ENCODE assay signal across 10 mouse cellular contexts in the genomic region with DNA sequence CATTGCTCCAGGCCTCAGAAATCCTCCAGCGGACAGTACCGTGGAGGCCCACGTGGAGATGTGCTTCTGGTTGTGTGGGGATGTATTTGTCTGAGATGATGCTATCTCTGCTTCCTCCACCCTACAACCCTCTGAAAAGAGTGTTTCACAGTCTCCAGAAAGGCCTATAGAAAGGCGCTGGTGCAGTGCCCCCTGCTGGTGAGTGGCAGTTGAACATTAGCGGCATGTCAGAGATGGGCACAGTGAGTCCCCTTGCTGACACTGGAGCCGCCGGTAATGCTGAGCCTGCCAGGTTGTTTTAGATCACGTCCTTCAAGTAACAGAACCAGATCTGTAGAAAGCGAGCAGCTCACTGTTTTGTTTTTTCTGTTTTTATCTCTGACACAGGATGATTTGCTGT.
A peak's percentile ranks its signal among the peaks of the same experiment; 100 is the strongest.
DNase-seq lines count a peak whose midpoint lies in the region; ATAC-seq and TF ChIP-seq lines count a peak whose summit lies in the region.
"Had no signal": no experiment of that assay in that cellular context is flagged by ENCODE, and none has a peak within 500 bp of the region (broad histone marks: within the 10 kb centered on the region; RNA-seq: fewer than 3 reads in every experiment).

No protein-coding gene starts in this region.

- TF ChIP-seq CTCF in intestine, postnatal 0 days (IDR thresholded peaks at IDR 0.05; ENCODE audit: low read depth): peak; percentile 56
- TF ChIP-seq CTCF in thymus, adult 2 months (IDR thresholded peaks at IDR 0.05; ENCODE audit: borderline replicate concordance, control insufficient read depth, extremely low read depth, insufficient read depth, low read length, poor library complexity): no peak

- H3K9me3 ChIP-seq in intestine, postnatal 0 days (ENCODE audit: control insufficient read depth): no peaks in the 10 kb centered on the region
- H3K9me3 ChIP-seq in intestine, embryonic 15.5 days: no peaks in the 10 kb centered on the region; the same call in 1 of the 2 replicates
- H3K9me3 ChIP-seq: embryonic facial prominence, embryonic 12.5 days had no signal

- TF ChIP-seq POLR2A in thymus, adult 2 months (IDR thresholded peaks at IDR 0.05; ENCODE audit: control insufficient read depth, extremely low read depth, insufficient read depth, low read length, poor library complexity): no peak

- no peak overlapping the region for H3K4me3 ChIP-seq in intestine, postnatal 0 days (ENCODE audit: low read depth, low read length)
- H3K4me3 ChIP-seq in intestine, embryonic 15.5 days (replicated peaks): no peak overlapping the region
- no peak overlapping the region for H3K4me3 ChIP-seq in thymus, adult 2 months (ENCODE audit: control insufficient read depth, insufficient read depth, low read length)
- H3K4me3 ChIP-seq: embryonic facial prominence, embryonic 12.5 days had no signal

- no peak overlapping the region for H3K4me2 ChIP-seq in intestine, postnatal 0 days (replicated peaks; ENCODE audit: low read depth)
- no peak overlapping the region for H3K4me2 ChIP-seq in intestine, embryonic 15.5 days (replicated peaks)
- H3K4me2 ChIP-seq: embryonic facial prominence, embryonic 12.5 days had no signal

- no peaks in the 10 kb centered on the region for H3K27me3 ChIP-seq in intestine, postnatal 0 days (replicated peaks; ENCODE audit: control insufficient read depth, insufficient read depth, low read length)
- no peaks in the 10 kb centered on the region for H3K27me3 ChIP-seq in intestine, embryonic 15.5 days (replicated peaks)
- H3K27me3 ChIP-seq in thymus, adult 2 months (ENCODE audit: control insufficient read depth, insufficient read depth, low read length): no peaks in the 10 kb centered on the region
- H3K27me3 ChIP-seq: embryonic facial prominence, embryonic 12.5 days had no signal

- ATAC-seq in intestine, postnatal 0 days: no peak
- no peak for ATAC-seq in intestine, embryonic 15.5 days

- DNase-seq in thymus, postnatal 4 days: peak; percentile 19
- DNase-seq in thymus, adult 2 months: no peak
- peak; percentile 59 for DNase-seq in adrenal gland, postnatal 25 days
- peak; percentile 9 to 70 for DNase-seq in kidney, postnatal 36 days
- DNase-seq in testis, postnatal 10 days (ENCODE audit: low spot score): peak; percentile 74
- no peak for DNase-seq in thymus, postnatal 36 days

- no peaks in the 10 kb centered on the region for H3K36me3 ChIP-seq in intestine, postnatal 0 days (ENCODE audit: control insufficient read depth, insufficient read depth)
- H3K36me3 ChIP-seq in intestine, embryonic 15.5 days: no peaks in the 10 kb centered on the region
- no peaks in the 10 kb centered on the region for H3K36me3 ChIP-seq in thymus, adult 2 months (ENCODE audit: control insufficient read depth, insufficient read depth, low read length)
- H3K36me3 ChIP-seq: embryonic facial prominence, embryonic 12.5 days had no signal

- H3K4me1 ChIP-seq in intestine, postnatal 0 days (replicated peaks; ENCODE audit: control insufficient read depth, insufficient read depth, low read length): no peaks in the 10 kb centered on the region
- H3K4me1 ChIP-seq in intestine, embryonic 15.5 days (replicated peaks): no peaks in the 10 kb centered on the region
- H3K4me1 ChIP-seq in thymus, adult 2 months (replicated peaks; ENCODE audit: control insufficient read depth, insufficient read depth, low read length): no peaks in the 10 kb centered on the region
- H3K4me1 ChIP-seq: embryonic facial prominence, embryonic 12.5 days had no signal

- WGBS in intestine, postnatal 0 days: 55% methylated on average over 9 of the region's 9 CpGs
- WGBS in intestine, embryonic 15.5 days: 63% methylated on average over 9 of the region's 9 CpGs
- WGBS in thymus, adult 2 months: 75% methylated on average over 9 of the region's 9 CpGs

- no peak overlapping the region for H3K27ac ChIP-seq in intestine, postnatal 0 days (ENCODE audit: low read depth, low read length)
- no peak overlapping the region for H3K27ac ChIP-seq in intestine, embryonic 15.5 days
- H3K27ac ChIP-seq in thymus, adult 2 months (ENCODE audit: control insufficient read depth, insufficient read depth, low read length): no peak overlapping the region
- H3K27ac ChIP-seq: embryonic facial prominence, embryonic 12.5 days; macrophage had no signal

- H3K9ac ChIP-seq in intestine, postnatal 0 days (ENCODE audit: low read depth, low read length): no peak overlapping the region
- H3K9ac ChIP-seq in intestine, embryonic 15.5 days: no peak overlapping the region
- H3K9ac ChIP-seq: embryonic facial prominence, embryonic 12.5 days had no signal

Comparison
In these comparisons a context has a peak if more than half of its experiments do, and no peak if none do; other contexts are left out.
1. DNase-seq: peak in thymus, postnatal 4 days (single experiment), adrenal gland, postnatal 25 days (single experiment), kidney, postnatal 36 days (2 of 2) and testis, postnatal 10 days (single experiment); none in thymus, adult 2 months (single experiment) and thymus, postnatal 36 days (0 of 2).